Mouse (Mus musculus) heart, embryonic 12.5 days (tissue): ENCODE data around the gene Magi2. TPM values are rescaled to one million over a fixed set of nuclear protein-coding genes. Genes with fewer than 3 reads are reported as not detected.

Experiments used
- ATAC-seq: fragments of 200-750 bp; cut with Nextera tagmentation; 2 replicates; pipeline ENCODE4 v1.8.0; 2017; ENCODE audit warnings: moderate TSS enrichment, moderate library complexity; ENCODE audit not compliant: insufficient number of reproducible peaks, low FRiP score
- H3K27ac ChIP-seq: fragments of 300-500 bp; sonication (generic); 2 replicates; pipeline ENCODE4 v1.5.1; 2016; ENCODE audit warnings: mild to moderate bottlenecking, moderate library complexity; ENCODE audit not compliant: poor library complexity, severe bottlenecking
- H3K27me3 ChIP-seq: fragments of 300-500 bp; sonication (generic); replicated peaks from 2 replicates; pipeline ENCODE4 v1.6.1; 2016; ENCODE audit warnings: mild to moderate bottlenecking, moderate library complexity
- H3K36me3 ChIP-seq: fragments of 300-500 bp; sonication (generic); 2 replicates; pipeline ENCODE4 v1.6.1; 2016; ENCODE audit warnings: mild to moderate bottlenecking, moderate library complexity
- H3K4me1 ChIP-seq: fragments of 300-500 bp; sonication (generic); replicated peaks from 2 replicates; pipeline ENCODE4 v1.6.1; 2016; ENCODE audit warnings: mild to moderate bottlenecking
- H3K4me2 ChIP-seq: fragments of 300-500 bp; sonication (generic); 2 replicates; pipeline ENCODE4 v1.6.1; 2016; ENCODE audit warnings: mild to moderate bottlenecking, moderate library complexity
- H3K4me3 ChIP-seq: fragments of 300-500 bp; sonication (generic); 2 replicates; pipeline ENCODE4 v1.5.1; 2016; ENCODE audit warnings: mild to moderate bottlenecking
- H3K9ac ChIP-seq: fragments of 300-500 bp; sonication (generic); 2 replicates; pipeline ENCODE4 v1.6.1; 2016; ENCODE audit warnings: mild to moderate bottlenecking, moderate library complexity
- H3K9me3 ChIP-seq: fragments of 300-500 bp; sonication (generic); replicated peaks from 2 replicates; pipeline ENCODE4 v1.6.1; 2016; ENCODE audit warnings: mild to moderate bottlenecking, moderate library complexity
- WGBS: fragments of 180-500 bp; shearing (Covaris S2); methylation state at CpG from one replicate; pipeline ENCODE4 v1.1.7; 2016; 5-methylcytosine and 5-hydroxymethylcytosine counted together
- polyA plus RNA-seq: library from polyadenylated mRNA; unstranded; fragments of >200 nt; fragmentation: Nextera tagmentation; extraction: Ambion mirVana; gene quantifications from 2 replicates; pipeline ENCODE4 v1.2.1, GENCODE M21; 2016

Gene Magi2
- polyA plus RNA-seq, 1 experiment from 2014 or later, result 3.9 TPM

GRCm38 (mm10) chr5:20140662-20141444 lies 914.0 kb downstream of the Magi2 start:
- no peaks in the 10 kb centered on the region for H3K36me3 ChIP-seq
- H3K27ac ChIP-seq, result no peak overlapping the region
- no peaks in the 10 kb centered on the region for H3K4me1 ChIP-seq
- no peak overlapping the region for H3K4me3 ChIP-seq
- H3K9ac ChIP-seq, result no peak overlapping the region
- no peaks in the 10 kb centered on the region for H3K27me3 ChIP-seq
- no peak for ATAC-seq
- no peak overlapping the region for H3K4me2 ChIP-seq
- 58% methylated on average over 10 of the region's 10 CpGs for WGBS
- H3K9me3 ChIP-seq, result no peaks in the 10 kb centered on the region

DNA sequence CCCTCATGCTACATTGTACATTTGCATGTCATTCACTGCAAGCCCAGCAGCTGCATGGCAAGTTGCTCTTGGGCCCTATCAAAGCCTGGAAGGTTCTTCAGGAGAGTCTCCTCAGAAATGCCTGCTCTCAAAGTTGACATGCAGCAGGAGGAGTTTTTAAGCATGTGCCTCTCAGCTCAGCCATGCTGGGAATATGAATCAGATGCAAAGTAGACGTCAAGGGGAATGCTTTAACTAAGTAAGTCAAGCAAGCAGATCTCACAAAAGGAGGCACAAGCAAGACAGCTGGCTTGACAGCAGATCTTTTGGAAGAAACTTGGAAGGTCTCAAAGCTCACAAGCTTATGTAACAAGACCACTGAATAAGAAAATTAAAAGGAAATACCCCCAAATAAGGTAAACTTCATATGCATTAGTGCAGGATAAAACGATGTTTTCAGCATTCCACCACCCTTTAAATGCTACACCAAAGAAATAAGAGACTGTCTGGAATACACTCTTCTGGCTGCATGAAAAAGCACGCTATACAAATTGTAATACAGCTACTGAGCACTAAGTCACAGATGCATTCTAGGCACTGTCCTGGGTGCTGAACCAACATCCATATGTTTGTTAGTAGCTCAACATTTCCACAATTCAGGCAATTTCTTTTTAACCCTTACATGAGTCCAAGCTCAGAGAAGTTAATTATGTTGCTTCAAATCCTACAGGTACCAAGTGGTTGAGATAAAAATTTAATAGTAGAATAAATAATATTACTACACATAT lies 926.7 kb downstream of the Magi2 start:
- H3K36me3 ChIP-seq, result no peaks in the 10 kb centered on the region
- no peak overlapping the region for H3K9ac ChIP-seq
- no peak overlapping the region for H3K4me2 ChIP-seq
- 33% methylated on average over 3 of the region's 3 CpGs for WGBS
- no peaks in the 10 kb centered on the region for H3K27me3 ChIP-seq
- no peak overlapping the region for H3K27ac ChIP-seq
- H3K4me3 ChIP-seq, result no peak overlapping the region
- no peak for ATAC-seq
- no peaks in the 10 kb centered on the region for H3K4me1 ChIP-seq
- H3K9me3 ChIP-seq, result no peaks in the 10 kb centered on the region

- ATAC-seq, result no peak
- Histone ChIP-seq H3K4me1 (no peaks in the 10 kb centered on the region), H3K9ac (no peak overlapping the region), H3K9me3 (no peaks in the 10 kb centered on the region), H3K27me3 (no peaks in the 10 kb centered on the region), H3K27ac (no peak overlapping the region), H3K4me2 (no peak overlapping the region), H3K36me3 (no peaks in the 10 kb centered on the region), H3K4me3 (no peak overlapping the region)
- WGBS, result 77% methylated on average over 5 of the region's 5 CpGs
Measured at GRCm38 (mm10) chr5:20196765-20197164, 969.9 kb downstream of the Magi2 start.

GRCm38 (mm10) chr5:20197395-20197794 lies 970.6 kb downstream of the Magi2 start:
- no peak overlapping the region for H3K27ac ChIP-seq
- H3K4me1 ChIP-seq, result no peaks in the 10 kb centered on the region
- H3K4me3 ChIP-seq, result no peak overlapping the region
- H3K36me3 ChIP-seq, result no peaks in the 10 kb centered on the region
- WGBS, result 66% methylated on average over 9 of the region's 9 CpGs
- no peaks in the 10 kb centered on the region for H3K9me3 ChIP-seq
- no peak overlapping the region for H3K9ac ChIP-seq
- H3K27me3 ChIP-seq, result no peaks in the 10 kb centered on the region
- no peak for ATAC-seq
- H3K4me2 ChIP-seq, result no peak overlapping the region

GRCm38 (mm10) chr5:20201348-20201747 lies 974.5 kb downstream of the Magi2 start:
- H3K4me1 ChIP-seq, result no peaks in the 10 kb centered on the region
- H3K9me3 ChIP-seq, result no peaks in the 10 kb centered on the region
- no peak overlapping the region for H3K27ac ChIP-seq
- no peak overlapping the region for H3K9ac ChIP-seq
- no peaks in the 10 kb centered on the region for H3K36me3 ChIP-seq
- no peaks in the 10 kb centered on the region for H3K27me3 ChIP-seq
- no peak overlapping the region for H3K4me3 ChIP-seq
- H3K4me2 ChIP-seq, result no peak overlapping the region
- 64% methylated on average over 1 of the region's 1 CpGs for WGBS
- no peak for ATAC-seq

DNA sequence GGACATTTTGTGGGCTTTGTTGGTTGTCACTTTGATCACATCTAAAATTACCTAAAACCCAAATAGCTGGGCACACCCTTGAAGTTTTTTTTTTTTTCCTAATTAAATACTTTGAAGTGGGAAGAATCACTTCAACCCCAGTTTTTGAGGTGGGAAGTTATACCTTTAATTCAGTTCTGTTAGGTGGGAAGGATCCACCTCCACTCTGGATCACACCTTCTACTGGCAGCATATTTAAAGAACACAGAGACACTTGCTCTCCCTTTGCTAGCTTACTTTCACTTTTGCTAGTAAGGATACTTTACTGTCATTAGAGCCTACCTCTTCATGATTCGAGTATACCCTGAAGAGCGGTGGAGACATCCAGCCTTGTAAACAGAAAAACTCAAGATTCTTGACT lies 981.3 kb downstream of the Magi2 start:
- Histone ChIP-seq H3K27ac (no peak overlapping the region), H3K4me3 (no peak overlapping the region), H3K4me2 (no peak overlapping the region), H3K9ac (no peak overlapping the region), H3K4me1 (no peaks in the 10 kb centered on the region), H3K36me3 (no peaks in the 10 kb centered on the region), H3K9me3 (no peaks in the 10 kb centered on the region), H3K27me3 (no peaks in the 10 kb centered on the region)
- ATAC-seq, result no peak
- 78% methylated on average over 2 of the region's 2 CpGs for WGBS

- ATAC-seq, result no peak
- H3K4me3 ChIP-seq, result no peak overlapping the region
- H3K9ac ChIP-seq, result no peak overlapping the region
- no peaks in the 10 kb centered on the region for H3K4me1 ChIP-seq
- H3K36me3 ChIP-seq, result no peaks in the 10 kb centered on the region
- 18% methylated on average over 2 of the region's 2 CpGs for whole genome bisulfite sequencing
- H3K27me3 ChIP-seq, result no peaks in the 10 kb centered on the region
- H3K4me2 ChIP-seq, result no peak overlapping the region
- H3K27ac ChIP-seq, result no peak overlapping the region
- no peaks in the 10 kb centered on the region for H3K9me3 ChIP-seq
Measured at GRCm38 (mm10) chr5:20213299-20213698, 986.5 kb downstream of the Magi2 start.

GRCm38 (mm10) chr5:20226471-20227210 lies 999.8 kb downstream of the Magi2 start:
- H3K4me2 ChIP-seq, result no peak overlapping the region
- ATAC-seq, result no peak
- no peak overlapping the region for H3K4me3 ChIP-seq
- whole genome bisulfite sequencing, result 70% methylated on average over 6 of the region's 6 CpGs
- H3K9me3 ChIP-seq, result no peaks in the 10 kb centered on the region
- no peak overlapping the region for H3K27ac ChIP-seq
- no peaks in the 10 kb centered on the region for H3K27me3 ChIP-seq
- no peak overlapping the region for H3K9ac ChIP-seq
- H3K4me1 ChIP-seq, result no peaks in the 10 kb centered on the region
- H3K36me3 ChIP-seq, result no peaks in the 10 kb centered on the region

DNA sequence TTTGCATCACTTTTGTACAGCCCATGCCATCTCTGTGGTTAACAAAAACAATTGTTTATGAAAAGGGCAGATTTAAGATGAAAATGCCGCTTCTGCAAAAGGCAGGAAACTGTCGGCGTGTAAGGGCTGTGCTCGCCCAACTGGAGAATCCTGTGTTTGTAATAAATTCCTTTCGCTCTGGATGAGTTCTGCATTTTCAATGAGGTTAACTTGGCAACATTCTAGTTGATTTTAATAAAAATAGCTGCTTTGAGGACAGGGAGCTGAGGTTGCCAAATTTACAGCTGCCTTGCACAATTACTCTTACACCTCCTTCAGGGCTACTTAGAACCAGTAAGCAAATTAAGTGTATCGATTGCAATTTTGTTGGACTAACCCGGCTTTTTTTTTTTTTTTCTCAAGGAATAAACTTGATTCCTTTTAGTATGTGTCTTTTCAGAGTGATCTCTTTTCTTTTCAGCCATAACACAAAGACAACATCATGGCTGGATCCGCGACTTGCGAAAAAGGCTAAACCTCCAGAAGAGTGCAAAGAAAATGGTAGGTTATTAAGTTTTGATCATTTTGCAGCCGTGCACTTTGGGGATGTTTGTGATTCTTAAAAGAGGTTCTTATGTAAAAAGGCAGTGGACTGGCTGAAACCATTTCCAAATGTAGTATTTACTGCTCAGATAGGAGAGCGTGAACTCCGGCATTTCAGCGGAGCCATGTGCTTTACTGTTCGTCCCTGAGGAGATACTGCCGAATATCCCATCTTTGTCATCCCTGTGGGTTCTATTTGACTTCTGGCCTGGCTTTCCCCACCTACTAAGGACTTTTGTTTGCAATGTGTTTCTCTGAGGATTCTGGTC lies 1001.3 kb downstream of the Magi2 start:
- Histone ChIP-seq H3K4me2 (no peak overlapping the region), H3K4me3 (no peak overlapping the region), H3K9ac (no peak overlapping the region), H3K27me3 (no peaks in the 10 kb centered on the region), H3K27ac (no peak overlapping the region), H3K9me3 (no peaks in the 10 kb centered on the region), H3K4me1 (no peaks in the 10 kb centered on the region), H3K36me3 (no peaks in the 10 kb centered on the region)
- 83% methylated on average over 16 of the region's 16 CpGs for WGBS
- no peak for ATAC-seq

GRCm38 (mm10) chr5:20231908-20232307 lies 1005.1 kb downstream of the Magi2 start:
- no peak overlapping the region for H3K9ac ChIP-seq
- no peak for ATAC-seq
- no peaks in the 10 kb centered on the region for H3K9me3 ChIP-seq
- WGBS, result 68% methylated on average over 3 of the region's 3 CpGs
- H3K4me2 ChIP-seq, result no peak overlapping the region
- no peak overlapping the region for H3K27ac ChIP-seq
- H3K4me1 ChIP-seq, result no peaks in the 10 kb centered on the region
- no peak overlapping the region for H3K4me3 ChIP-seq
- no peaks in the 10 kb centered on the region for H3K36me3 ChIP-seq
- no peaks in the 10 kb centered on the region for H3K27me3 ChIP-seq
